Mouse (Mus musculus) testis, adult 2 months (tissue): ENCODE data around the gene Tnfrsf1b.

Source experiments
- CTCF ChIP-seq: fragments of 200-500 bp; IDR thresholded peaks from 2 replicates; pipeline ENCODE4 v1.5.1; 2012; ENCODE audit warnings: low read depth, mild to moderate bottlenecking, inconsistent platforms, low read length, moderate library complexity; ENCODE audit not compliant: control insufficient read depth, insufficient read depth, insufficient replicate concordance
- POLR2A ChIP-seq: fragments of 200-500 bp; IDR thresholded peaks from 2 replicates; pipeline ENCODE4 v1.6.1; 2012; ENCODE audit warnings: low read depth, mild to moderate bottlenecking, inconsistent platforms, low read length, moderate library complexity; ENCODE audit not compliant: control insufficient read depth

- TF ChIP-seq CTCF (no peak), POLR2A (no peak)
Measured at GRCm38 (mm10) chr4:145222064-145222463, 24.6 kb downstream of the Tnfrsf1b start.
